Mouse (Mus musculus): ENCODE data around the gene Gsg1l.

- no peak for TF ChIP-seq CTCF (IDR thresholded peaks at IDR 0.05; ENCODE audit: low read depth, low read length)
- no peak for TF ChIP-seq GATA1 (IDR thresholded peaks at IDR 0.05; ENCODE audit: borderline replicate concordance, low read length)
These were observed 193.8 kb downstream of the Gsg1l start for GRCm38 (mm10) chr7:125888373-125888772.
